Mouse (Mus musculus) v-Abl transformed pro-B cells (cell line): ENCODE measurements around the gene St8sia1.

ENCODE experiments used
- in situ Hi-C, 2 experiments: fragments of 400-800 bp; cut with MboI; formaldehyde crosslinking; loops; one replicate each; pipeline ENCODE4 v1.15.1; 2025; ENCODE audit not compliant: unreplicated experiment in 2 of 2

St8sia1 gene

DNA sequence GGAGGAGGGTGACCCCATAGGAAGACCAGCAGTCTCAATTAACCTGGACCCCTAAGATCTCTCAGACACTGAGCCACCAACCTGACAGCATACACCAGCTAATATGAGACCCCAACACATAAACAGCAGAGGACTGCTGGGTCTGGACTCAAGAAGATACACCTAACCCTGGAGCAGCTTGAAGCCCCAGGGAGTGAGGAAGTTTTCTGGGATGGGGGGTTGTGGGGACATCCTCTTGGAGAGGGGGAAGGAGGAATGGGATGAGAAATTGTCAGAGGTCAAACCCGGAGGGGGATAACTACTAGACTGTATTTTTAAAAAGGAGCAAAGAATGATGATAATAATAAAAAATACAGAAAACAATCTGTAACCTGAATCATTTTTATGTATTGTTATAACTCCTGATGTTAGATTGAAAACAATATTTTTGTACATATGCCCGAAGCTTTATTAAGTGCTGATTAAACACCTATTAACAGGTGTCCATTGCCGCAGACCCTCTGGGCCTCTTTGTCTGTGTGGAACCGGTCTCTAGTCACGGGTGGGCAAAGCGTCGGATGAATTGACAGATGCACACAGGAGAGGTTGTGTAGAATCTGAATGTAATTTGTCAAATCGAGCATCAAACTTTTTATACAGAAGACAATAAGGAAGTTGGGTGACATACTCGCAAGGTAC is 21.4 kb upstream of the St8sia1 start:
- in situ Hi-C loops = loop anchor here (5.0 to 25.0 kb wide), 3 partner anchors 192 to 1977 kb away; no protein-coding TSS in a partner anchor

DNA sequence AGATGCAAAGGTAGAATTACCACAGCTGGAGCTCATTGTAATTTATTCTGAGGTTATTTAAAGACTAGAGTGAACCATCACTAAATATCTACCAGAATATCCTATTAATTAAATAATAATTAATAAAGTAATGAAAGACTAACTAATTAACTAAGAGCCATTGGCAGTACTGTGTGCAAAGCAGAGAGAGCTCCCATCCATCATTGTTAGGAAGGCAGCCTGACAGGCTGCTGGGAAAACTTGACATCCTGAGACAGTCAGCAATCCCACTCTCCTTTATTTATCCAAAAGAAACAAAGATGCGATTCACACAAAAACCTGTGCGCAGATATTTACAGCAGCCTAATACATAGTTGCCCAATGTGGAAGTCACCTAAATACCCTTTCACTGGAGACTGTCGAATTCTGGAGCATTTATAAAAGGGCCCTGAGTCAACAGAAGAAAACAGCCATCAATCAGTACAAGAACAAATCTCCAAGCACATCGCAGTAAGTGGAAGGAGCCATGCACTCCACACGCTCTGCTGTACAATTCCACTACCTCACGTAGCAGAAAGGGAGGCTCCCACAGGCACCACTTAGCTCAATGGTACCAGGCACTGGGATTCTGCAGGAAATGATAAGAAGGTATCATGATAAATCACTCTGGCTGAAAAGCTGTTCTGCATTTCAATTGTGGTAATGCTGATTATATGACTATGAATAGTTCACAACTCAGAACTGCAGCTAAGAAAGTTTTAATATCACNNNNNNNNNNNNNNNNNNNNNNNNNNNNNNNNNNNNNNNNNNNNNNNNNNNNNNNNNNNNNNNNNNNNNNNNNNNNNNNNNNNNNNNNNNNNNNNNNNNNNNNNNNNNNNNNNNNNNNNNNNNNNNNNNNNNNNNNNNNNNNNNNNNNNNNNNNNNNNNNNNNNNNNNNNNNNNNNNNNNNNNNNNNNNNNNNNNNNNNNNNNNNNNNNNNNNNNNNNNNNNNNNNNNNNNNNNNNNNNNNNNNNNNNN is 15.7 kb upstream of the St8sia1 start:
- in situ Hi-C loops = loop anchor here in 1 of 2 experiments (25.0 kb wide), 1 partner anchor 1982 kb away; no protein-coding TSS in a partner anchor

DNA sequence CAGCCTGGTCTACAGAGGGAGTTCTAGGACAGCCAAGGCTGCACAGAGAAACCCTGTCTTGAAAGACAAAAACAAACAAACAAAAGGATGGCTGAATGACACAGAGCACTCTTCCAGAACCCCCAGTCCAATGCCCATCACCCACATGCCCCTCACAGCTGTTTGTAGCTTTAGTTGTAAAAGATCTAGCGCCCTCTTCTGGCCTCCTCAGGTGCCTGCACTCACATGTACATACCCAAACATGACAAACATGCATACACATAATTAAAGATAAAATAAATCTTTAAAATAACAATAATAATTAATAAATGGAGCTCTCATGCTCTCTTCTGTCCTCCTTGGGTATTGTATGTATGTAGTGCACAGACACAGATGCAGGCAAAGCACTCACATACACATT is 13.0 kb upstream of the St8sia1 start:
- in situ Hi-C loops = loop anchor here in 1 of 2 experiments (25.0 kb wide), 1 partner anchor 1985 kb away; no protein-coding TSS in a partner anchor

DNA sequence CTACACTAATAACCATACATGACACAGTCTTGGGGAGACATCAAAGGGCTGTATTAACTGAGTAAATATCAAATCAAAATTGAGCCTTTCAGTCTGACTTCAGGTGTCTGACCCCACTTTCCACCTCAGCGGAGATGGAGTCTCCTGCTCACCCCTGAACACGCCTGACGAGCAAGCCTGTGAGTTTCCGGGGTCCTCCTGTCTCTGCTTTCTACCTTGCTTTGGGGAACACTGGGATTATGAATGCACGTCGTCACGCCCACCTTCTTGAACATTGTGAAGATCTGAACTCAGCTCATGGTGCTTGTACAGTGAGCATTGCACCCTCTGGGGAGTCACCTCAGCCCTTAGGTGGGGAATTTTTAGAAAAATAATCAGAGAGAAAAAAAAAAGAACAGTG is 9.0 kb upstream of the St8sia1 start:
- in situ Hi-C loops = no loop called here

DNA sequence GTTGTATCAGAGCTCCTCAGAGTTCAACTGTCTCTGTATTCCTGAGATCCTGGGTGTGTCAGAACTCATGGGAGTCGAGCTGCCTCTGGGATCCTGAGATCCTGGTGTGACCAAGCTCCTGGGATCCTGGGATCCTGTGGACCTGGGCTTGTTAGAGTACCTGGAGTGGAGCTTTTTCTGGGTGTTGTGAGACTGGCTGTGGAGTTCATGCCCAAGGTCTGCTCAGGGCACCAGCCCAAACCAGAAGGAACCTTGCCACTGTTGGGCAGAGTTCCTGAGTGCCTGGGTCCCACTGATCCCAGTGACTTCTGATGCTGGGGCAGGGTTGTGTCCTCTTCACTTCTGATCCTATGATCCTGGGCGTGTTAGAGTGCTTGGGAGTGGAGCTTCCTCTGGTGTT is 8.0 kb upstream of the St8sia1 start:
- in situ Hi-C loops = no loop called here

DNA sequence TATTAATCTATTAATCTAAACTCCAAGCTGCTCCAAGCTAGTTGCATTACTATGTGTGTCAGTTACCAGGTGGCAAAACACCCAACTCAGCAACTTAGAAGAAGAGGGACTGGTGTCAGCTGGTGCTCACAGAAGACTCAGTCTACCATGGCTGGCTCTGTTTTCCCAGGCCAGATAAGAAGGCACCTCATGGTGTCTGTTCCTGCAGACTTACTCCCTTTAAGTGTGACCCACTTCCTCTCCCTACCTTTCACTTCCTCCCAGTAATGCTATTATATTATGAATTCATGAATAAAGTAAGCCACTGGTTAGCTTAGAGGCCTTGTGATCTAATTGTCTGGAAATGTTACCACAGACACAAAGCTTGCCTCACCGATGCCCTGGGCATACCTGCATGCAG is 3.2 kb upstream of the St8sia1 start:
- in situ Hi-C loops = no loop called here

DNA sequence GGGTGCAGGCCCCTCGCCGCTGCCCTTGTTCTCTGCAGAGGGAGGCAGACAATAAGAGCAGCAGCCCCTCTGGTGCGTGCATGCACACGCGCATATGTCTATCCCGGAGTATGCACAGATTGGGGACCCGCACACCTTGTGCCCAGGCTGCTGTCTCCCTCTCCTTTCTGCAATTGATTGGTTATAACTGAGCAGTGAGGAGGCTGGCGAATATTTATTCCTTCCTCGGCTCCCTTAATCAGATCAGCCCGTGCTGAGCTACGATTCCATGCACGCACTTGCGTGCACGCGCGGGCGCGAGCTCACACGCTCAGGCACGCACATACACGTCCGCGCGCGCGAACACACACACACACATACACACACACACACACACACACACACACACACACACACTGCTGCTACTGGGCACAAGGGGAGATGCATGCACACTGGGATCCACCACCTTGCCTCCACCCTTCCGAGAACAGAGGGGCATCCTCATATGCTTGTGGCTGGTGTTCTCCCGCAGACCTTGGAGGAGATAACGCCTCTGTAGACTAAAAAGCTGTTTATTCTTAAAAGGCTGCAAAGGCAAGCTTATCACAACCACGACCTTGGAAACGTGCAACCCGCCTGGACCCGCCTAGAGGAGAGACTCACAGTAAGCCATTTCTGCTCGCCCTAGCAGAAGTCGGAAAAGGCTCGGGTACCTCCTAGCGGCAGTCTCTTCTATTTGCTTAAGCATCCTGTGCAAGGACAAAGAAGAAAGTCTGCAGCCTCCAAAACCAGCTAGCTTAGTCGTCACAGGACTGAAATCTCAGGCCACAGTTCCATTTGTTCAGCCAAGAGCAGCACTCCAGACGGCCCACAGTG is 506 bp upstream of the St8sia1 start:
- in situ Hi-C loops = no loop called here

DNA sequence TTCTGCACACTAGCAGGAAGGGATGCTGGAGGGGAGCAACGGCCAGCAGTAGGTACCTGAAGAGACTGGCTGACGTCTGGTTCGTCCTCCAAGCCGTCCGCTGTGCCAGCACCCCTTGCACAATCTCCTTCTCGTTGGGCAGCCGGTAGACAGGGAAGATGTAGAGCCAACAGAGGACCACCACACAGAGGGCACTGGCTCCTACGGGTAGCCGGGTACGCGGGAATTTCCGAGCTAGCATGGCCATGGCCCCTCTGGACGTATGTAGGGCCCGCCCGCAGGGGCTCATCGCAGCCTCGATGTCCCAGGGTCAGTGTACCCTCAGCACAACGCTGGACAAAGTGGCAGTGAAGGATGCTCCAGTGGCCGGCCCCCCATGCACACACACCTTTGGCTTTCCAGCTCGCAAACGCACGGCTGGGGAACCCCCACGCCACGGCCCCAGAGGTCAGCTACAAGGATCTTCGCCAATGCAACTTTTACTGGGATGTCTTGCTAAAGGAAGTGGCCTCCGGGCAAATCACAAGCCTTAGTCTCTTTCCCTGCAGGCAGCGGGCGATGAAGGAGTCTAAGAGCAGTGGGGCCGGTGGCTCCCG is 674 bp downstream of the St8sia1 start:
- in situ Hi-C loops = no loop called here

DNA sequence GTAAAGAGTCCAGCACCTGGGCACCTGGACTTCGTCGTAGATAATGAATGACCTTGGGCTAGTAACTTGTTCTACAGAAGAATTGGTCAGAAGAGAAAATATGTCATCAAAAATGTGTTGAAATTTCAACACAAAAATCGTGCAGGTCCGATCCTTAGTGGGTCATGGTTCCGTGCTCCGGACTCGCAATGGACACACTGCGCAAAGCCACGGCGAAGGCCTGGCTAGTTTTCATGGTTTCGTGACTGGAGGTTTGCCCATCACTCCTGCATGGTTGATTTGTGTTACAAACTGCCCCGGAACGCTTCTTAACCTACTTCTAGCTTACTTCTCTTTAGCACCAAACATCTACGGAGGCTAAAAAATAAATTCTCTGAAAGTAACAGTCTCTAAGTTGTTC is 1.4 kb downstream of the St8sia1 start:
- in situ Hi-C loops = no loop called here

DNA sequence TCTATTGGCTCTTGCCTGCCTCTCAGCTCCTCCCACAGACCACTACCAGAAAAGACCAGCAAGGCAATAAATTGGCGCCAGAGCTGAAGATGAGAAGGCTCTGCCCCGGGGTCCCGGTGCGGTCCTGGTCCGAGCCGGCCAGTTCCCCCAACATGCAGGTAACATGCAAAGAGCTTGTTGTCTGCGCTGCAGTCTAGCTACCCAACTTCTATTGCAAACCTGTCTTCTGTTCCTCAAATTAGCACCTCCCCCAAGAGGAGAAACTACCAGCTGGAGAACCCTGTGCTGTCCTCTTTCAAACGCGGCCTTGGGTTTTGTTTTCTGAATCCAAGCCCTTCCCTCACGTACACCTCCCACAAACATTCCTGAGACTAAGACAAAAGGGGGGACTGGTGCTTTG is 1.8 kb downstream of the St8sia1 start:
- in situ Hi-C loops = no loop called here

DNA sequence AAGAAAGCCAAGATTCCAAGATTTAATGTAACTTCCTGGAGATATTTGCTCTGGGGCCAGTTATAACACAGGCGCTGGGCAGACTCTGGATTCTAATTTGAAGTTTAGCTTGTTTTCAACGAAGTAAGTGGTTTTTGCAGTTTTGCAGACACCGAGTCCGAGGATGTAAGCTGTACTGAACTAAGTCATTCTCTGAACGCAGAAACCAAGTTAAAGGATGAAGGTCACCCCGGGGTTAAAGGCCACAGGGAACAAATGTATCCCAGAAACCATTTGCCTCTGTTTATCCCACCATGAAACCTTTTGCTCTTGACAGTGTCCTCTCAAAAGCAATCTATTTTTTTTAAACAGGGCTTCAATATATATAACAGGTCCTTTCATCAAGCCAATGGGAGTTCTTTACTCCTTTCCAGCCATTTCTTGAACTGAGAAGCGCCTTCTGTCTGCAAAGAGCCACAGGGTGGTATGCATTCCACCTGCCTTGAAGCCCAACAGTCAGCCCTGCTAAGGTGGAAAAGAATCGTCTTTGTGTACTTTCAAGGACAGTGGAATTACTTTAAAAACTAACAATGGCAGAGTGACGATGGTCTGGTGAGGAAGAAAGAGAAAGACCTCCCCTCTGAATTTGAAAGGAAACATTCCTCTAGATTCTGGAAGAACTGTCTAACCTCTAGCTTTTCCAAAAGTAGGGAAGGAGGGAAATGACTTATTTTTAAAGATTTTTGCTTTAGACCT is 2.4 kb downstream of the St8sia1 start:
- in situ Hi-C loops = no loop called here

DNA sequence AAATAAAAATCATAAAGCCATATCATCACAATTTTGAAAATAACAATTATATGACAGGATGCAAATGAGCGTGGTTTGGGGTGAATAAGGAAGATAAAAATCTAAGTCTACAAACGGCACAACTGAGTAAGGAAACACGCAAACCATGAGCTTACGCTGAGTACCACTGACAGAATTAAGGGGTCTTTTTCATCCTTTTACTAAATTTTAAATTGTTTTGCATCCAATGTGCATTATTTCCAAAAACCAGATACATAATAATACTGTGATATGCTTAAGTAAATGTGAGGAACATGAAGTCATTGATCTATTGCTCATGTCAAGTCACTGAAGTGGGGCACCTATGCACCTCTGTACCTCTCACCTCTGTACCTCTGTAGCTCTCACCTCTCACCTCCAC is 7.7 kb downstream of the St8sia1 start:
- in situ Hi-C loops = no loop called here

DNA sequence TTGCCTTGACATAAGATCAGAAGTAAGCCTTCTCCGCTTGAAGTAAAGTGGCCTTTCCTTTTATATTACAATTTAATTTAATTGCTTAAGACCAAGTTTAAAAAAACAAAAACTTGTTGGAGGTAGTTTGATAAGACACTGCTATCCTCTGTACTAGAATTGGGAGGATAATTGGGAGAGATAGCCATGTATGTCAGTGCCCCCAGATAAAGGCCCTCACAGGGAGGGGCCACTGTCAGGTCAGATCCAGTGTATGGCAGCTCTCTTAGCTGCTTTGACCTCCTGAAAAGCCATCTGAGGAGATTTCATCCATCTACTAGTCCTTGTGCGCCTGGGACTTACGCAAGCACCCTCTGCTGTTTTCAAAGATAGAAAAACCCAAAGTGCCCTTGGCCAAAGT is 9.0 kb downstream of the St8sia1 start:
- in situ Hi-C loops = no loop called here

DNA sequence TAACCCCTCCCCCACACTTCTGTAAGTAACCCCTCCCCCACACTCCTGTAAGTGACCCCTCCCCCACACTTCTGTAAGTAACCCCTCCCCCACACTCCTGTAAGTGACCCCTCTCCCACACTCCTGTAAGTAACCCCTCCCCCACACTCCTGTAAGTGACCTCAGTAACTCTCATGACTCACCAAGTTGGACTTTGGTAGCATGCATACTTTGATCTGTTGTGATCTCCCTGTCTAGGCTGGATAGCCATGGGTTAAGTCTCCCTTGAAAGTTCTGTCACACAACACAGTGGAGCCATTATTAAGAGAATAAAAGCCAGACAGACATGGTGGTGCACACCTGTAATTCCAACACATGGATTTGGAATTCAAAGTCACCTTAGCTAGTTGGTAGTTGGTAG is 11.1 kb downstream of the St8sia1 start:
- in situ Hi-C loops = no loop called here

DNA sequence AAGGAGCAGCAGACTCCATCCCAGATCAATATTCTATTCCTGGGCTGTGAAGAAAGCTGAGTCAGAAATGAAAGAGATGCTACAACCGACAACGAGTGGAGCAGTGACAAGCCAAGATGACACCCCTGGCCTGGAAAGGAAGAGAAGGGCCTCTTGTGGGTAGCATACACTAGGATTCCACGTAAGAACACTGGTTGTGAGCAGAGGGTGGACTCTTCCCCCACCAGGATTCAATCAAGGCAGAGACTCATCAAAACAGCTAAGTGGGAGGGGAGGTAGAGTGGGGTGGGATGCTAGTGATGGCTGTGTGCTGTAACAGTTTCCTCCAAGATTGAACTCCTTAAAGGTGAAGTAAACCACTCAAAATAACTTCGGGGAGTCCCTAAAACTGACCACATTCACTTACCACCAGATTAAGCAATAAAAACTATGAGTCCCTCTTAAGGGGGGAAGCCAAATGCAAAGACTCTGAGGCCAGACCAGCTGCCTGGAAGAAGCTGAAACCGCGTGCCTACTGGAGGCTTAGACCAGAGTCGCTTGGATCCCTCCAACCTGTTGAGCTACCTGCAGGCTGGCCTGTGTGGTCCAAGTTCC is 11.8 kb downstream of the St8sia1 start:
- in situ Hi-C loops = no loop called here

DNA sequence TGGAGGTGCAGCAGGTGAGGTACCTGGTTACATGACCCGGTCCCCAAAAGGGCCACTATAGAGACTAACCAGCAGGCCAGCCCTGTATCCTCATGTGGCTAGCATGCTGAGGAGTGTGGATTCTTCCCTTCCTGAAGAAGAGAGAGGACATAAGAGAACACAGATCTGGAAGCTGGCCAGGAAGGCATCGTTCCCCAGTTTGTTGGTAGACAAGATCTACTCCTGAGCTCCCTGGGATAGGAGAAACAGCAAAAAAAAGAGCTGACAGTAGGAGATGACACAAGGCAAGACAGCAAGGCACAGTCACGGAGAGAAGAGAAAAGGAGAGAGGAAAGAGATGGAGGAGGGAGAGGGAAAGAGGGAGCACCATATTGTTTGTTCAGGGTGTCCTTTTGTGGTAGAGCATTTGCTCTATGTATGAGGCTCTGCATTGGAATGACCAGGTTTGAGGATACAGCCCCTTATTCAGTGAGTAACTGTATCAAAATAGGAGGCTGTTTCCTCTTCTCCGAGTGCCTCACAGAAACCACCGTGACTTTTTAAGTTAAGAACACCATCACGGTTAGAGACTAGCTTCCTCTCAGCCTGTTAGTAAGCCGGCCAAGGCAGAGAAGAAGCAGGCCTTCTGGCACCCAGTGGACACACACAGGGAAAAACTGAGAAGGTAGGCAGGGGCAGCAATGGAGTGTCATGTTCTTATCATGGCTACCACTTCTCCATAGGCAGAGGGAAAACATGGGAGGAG is 12.5 kb downstream of the St8sia1 start:
- in situ Hi-C loops = no loop called here

DNA sequence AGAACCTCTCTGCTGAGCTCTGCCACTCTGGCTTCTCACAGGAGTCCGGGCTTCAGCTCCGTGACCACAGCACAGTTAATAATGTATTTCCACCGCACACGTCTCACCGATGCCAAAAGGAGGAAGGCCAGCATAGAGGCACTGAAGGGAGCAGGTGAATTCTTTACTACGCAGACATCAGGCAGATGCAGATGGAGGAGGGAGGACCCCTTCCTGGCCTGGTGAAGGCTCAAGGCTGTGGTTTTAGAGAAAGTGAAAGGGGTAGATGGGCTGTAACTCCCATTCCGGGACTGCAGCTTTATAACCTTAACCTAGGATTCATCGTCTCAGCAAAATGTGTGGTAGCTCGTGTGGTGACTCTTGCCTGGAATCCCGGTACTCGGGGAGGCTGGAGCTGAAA is 13.9 kb downstream of the St8sia1 start:
- in situ Hi-C loops = no loop called here

DNA sequence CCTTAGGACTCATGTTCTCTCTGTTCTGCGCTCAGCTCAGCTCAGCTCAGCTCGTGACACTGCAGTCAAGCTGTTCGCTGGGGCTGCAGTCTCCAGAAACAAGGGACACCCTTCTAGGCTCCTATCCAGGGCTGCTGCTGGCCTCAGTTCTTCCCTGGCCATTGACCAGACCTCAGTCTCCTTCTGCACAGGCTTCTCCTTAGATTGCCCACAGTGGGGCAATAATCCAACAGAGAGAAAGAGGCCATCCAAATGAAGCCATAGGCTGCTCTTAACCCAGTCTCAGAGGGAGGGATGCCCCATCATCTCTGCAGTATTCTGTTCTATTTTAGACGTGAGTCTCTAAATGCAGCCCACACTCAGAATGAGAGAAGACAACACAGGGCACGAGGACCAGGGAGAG is 15.3 kb downstream of the St8sia1 start:
- in situ Hi-C loops = no loop called here

DNA sequence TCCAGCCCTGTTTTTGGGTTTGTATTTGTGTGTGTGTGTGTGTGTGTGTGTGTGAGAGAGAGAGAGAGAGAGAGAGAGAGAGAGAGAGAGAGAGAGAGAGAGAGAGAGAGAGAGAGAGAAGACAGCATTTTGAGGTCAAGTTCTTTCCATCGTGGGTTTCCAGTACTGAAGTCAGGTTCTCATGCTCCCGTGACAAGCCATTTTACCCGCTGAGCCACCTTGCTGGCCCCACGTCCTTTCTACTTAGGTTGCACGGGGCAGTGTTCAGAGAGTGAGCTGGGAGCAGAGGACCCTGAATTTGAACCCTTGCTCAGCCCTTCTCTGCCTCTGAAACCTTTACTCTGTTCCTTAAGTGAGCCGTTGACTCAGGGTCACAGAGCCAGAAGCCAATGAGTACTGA is 17.2 kb downstream of the St8sia1 start:
- in situ Hi-C loops = no loop called here
